Mouse (Mus musculus) midbrain, embryonic 11.5 days (tissue): ENCODE results near the gene Arhgap17. TPM values are rescaled to one million over a fixed set of nuclear protein-coding genes. Genes with fewer than 3 reads are reported as not detected.

Experiments
- ATAC-seq: fragments of 200-750 bp; cut with Nextera tagmentation; 2 replicates; pipeline ENCODE4 v1.8.0; 2017; ENCODE audit warnings: moderate TSS enrichment, moderate library complexity; ENCODE audit not compliant: low FRiP score
- DNase-seq: peaks from one replicate; pipeline ENCODE4 v3.0.0; 2015; ENCODE audit warnings: low spot score; ENCODE audit errors: missing footprints
- H3K27ac ChIP-seq: fragments of 300-500 bp; sonication (generic); 2 replicates; pipeline ENCODE4 v1.5.1; 2014; ENCODE audit warnings: low read depth, low read length
- H3K27me3 ChIP-seq: fragments of 300-500 bp; sonication (generic); 2 replicates; pipeline ENCODE4 v1.6.1; 2014; ENCODE audit warnings: mild to moderate bottlenecking, low read length, moderate library complexity, mixed read lengths; ENCODE audit not compliant: control insufficient read depth, insufficient read depth
- H3K36me3 ChIP-seq: fragments of 300-500 bp; sonication (generic); 2 replicates; pipeline ENCODE4 v1.6.1; 2014; ENCODE audit warnings: mild to moderate bottlenecking, low read length, moderate library complexity, mixed read lengths; ENCODE audit not compliant: control insufficient read depth, insufficient read depth
- H3K4me1 ChIP-seq: fragments of 300-500 bp; sonication (generic); 2 replicates; pipeline ENCODE4 v1.6.1; 2014; ENCODE audit warnings: low read length; ENCODE audit not compliant: control insufficient read depth, insufficient read depth
- H3K4me2 ChIP-seq: fragments of 300-500 bp; sonication (generic); 2 replicates; pipeline ENCODE4 v1.6.1; 2014; ENCODE audit warnings: mild to moderate bottlenecking, moderate library complexity
- H3K4me3 ChIP-seq: fragments of 300-500 bp; sonication (generic); 2 replicates; pipeline ENCODE4 v1.5.1; 2014; ENCODE audit warnings: low read depth, low read length
- H3K9ac ChIP-seq: fragments of 300-500 bp; sonication (generic); 2 replicates; pipeline ENCODE4 v1.6.1; 2014; ENCODE audit warnings: low read length
- H3K9me3 ChIP-seq: fragments of 300-500 bp; sonication (generic); 2 replicates; pipeline ENCODE4 v1.6.1; 2016; ENCODE audit warnings: low read length; ENCODE audit not compliant: control insufficient read depth
- WGBS: fragments of 180-500 bp; shearing (Covaris S2); extraction: QIAGEN DNeasy Blood & Tissue Kit; methylation state at CpG from one replicate; pipeline ENCODE4 v1.1.7; 2014; 5-methylcytosine and 5-hydroxymethylcytosine counted together
- polyA plus RNA-seq: library from polyadenylated mRNA; unstranded; fragments of >200 nt; fragmentation: Nextera tagmentation; extraction: Ambion mirVana; gene quantifications from 2 replicates; pipeline ENCODE4 v1.2.1, GENCODE M21; 2014

Arhgap17 gene
- polyA plus RNA-seq, 1 experiment from 2014 or later: 26.2 TPM

GRCm38 (mm10) chr7:123365876-123366741 lies 3.6 kb downstream of the Arhgap17 start:
- 86% methylated on average over 7 of the region's 7 CpGs for WGBS
- Histone ChIP-seq H3K4me1 (peaks cover 19% of the 10 kb centered on the region), H3K4me2 (no peak overlapping the region), H3K9me3 (no peaks in the 10 kb centered on the region), H3K9ac (no peak overlapping the region), H3K27ac (no peak overlapping the region), H3K4me3 (no peak overlapping the region), H3K36me3 (no peaks in the 10 kb centered on the region), H3K27me3 (no peaks in the 10 kb centered on the region)
- ATAC-seq (no peak), DNase-seq (no peak)

GRCm38 (mm10) chr7:123363971-123364370 lies 5.7 kb downstream of the Arhgap17 start:
- no peaks in the 10 kb centered on the region for H3K36me3 ChIP-seq
- no peak overlapping the region for H3K4me2 ChIP-seq
- H3K9me3 ChIP-seq: no peaks in the 10 kb centered on the region
- ATAC-seq (no peak), DNase-seq (no peak)
- no peak overlapping the region for H3K4me3 ChIP-seq
- H3K9ac ChIP-seq: no peak overlapping the region
- no peaks in the 10 kb centered on the region for H3K27me3 ChIP-seq
- 95% methylated on average over 8 of the region's 8 CpGs for WGBS
- H3K27ac ChIP-seq: no peak overlapping the region
- H3K4me1 ChIP-seq: peaks cover 18% of the 10 kb centered on the region

- H3K27ac ChIP-seq: no peak overlapping the region
- H3K4me1 ChIP-seq: peaks cover 7% of the 10 kb centered on the region
- DNase-seq: no peak
- ATAC-seq: no peak
- no peak overlapping the region for H3K4me2 ChIP-seq
- no peaks in the 10 kb centered on the region for H3K36me3 ChIP-seq
- H3K9ac ChIP-seq: no peak overlapping the region
- H3K27me3 ChIP-seq: no peaks in the 10 kb centered on the region
- no peaks in the 10 kb centered on the region for H3K9me3 ChIP-seq
- H3K4me3 ChIP-seq: no peak overlapping the region
- WGBS: 92% methylated on average over 3 of the region's 3 CpGs
Observed at GRCm38 (mm10) chr7:123362806-123363205, 6.9 kb downstream of the Arhgap17 start.

GRCm38 (mm10) chr7:123361229-123361980 lies 8.3 kb downstream of the Arhgap17 start:
- Histone ChIP-seq H3K4me3 (no peak overlapping the region), H3K27me3 (no peaks in the 10 kb centered on the region), H3K4me1 (peaks cover 3% of the 10 kb centered on the region; the same call in 1 of the 2 replicates), H3K9me3 (no peaks in the 10 kb centered on the region), H3K27ac (no peak overlapping the region), H3K4me2 (no peak overlapping the region), H3K36me3 (no peaks in the 10 kb centered on the region), H3K9ac (no peak overlapping the region)
- 90% methylated on average over 7 of the region's 7 CpGs for WGBS
- DNase-seq: no peak
- no peak for ATAC-seq

- Histone ChIP-seq H3K4me1 (peaks cover 3% of the 10 kb centered on the region; the same call in 1 of the 2 replicates), H3K9me3 (no peaks in the 10 kb centered on the region), H3K36me3 (no peaks in the 10 kb centered on the region), H3K4me2 (no peak overlapping the region), H3K4me3 (no peak overlapping the region), H3K27me3 (no peaks in the 10 kb centered on the region), H3K27ac (no peak overlapping the region), H3K9ac (no peak overlapping the region)
- DNase-seq (no peak), ATAC-seq (no peak)
- 91% methylated on average over 5 of the region's 5 CpGs for WGBS
Observed at GRCm38 (mm10) chr7:123360185-123360584, 9.5 kb downstream of the Arhgap17 start.

- peak; percentile 52; the same call in 1 of the 2 replicates for ATAC-seq
- Histone ChIP-seq H3K9ac (no peak overlapping the region), H3K36me3 (no peaks in the 10 kb centered on the region), H3K4me2 (no peak overlapping the region), H3K9me3 (no peaks in the 10 kb centered on the region), H3K4me3 (no peak overlapping the region), H3K27ac (no peak overlapping the region), H3K4me1 (peaks cover 3% of the 10 kb centered on the region; the same call in 1 of the 2 replicates), H3K27me3 (no peaks in the 10 kb centered on the region)
- WGBS: 50% methylated on average over 7 of the region's 7 CpGs
- DNase-seq: no peak
Observed at GRCm38 (mm10) chr7:123359101-123359500, 10.6 kb downstream of the Arhgap17 start.

GRCm38 (mm10) chr7:123356158-123356557 lies 13.6 kb downstream of the Arhgap17 start:
- H3K4me1 ChIP-seq: peaks cover 3% of the 10 kb centered on the region; the same call in 1 of the 2 replicates
- 89% methylated on average over 3 of the region's 3 CpGs for whole genome bisulfite sequencing
- no peaks in the 10 kb centered on the region for H3K36me3 ChIP-seq
- H3K27ac ChIP-seq: no peak overlapping the region
- no peak overlapping the region for H3K4me2 ChIP-seq
- no peak for ATAC-seq
- H3K9me3 ChIP-seq: no peaks in the 10 kb centered on the region
- H3K27me3 ChIP-seq: no peaks in the 10 kb centered on the region
- DNase-seq: no peak
- H3K4me3 ChIP-seq: no peak overlapping the region
- H3K9ac ChIP-seq: no peak overlapping the region

- H3K36me3 ChIP-seq: no peaks in the 10 kb centered on the region
- no peak overlapping the region for H3K4me3 ChIP-seq
- H3K27ac ChIP-seq: no peak overlapping the region
- WGBS: 91% methylated on average over 2 of the region's 2 CpGs
- no peak for DNase-seq
- no peak overlapping the region for H3K9ac ChIP-seq
- peaks cover 3% of the 10 kb centered on the region; the same call in 1 of the 2 replicates for H3K4me1 ChIP-seq
- no peak for ATAC-seq
- H3K9me3 ChIP-seq: no peaks in the 10 kb centered on the region
- H3K4me2 ChIP-seq: no peak overlapping the region
- H3K27me3 ChIP-seq: no peaks in the 10 kb centered on the region
Observed at GRCm38 (mm10) chr7:123354851-123355250, 14.9 kb downstream of the Arhgap17 start.

GRCm38 (mm10) chr7:123354392-123354791 lies 15.3 kb downstream of the Arhgap17 start:
- Histone ChIP-seq H3K9ac (no peak overlapping the region), H3K27ac (no peak overlapping the region), H3K4me3 (no peak overlapping the region), H3K4me1 (peaks cover 3% of the 10 kb centered on the region; the same call in 1 of the 2 replicates), H3K27me3 (no peaks in the 10 kb centered on the region), H3K4me2 (no peak overlapping the region), H3K36me3 (no peaks in the 10 kb centered on the region), H3K9me3 (no peaks in the 10 kb centered on the region)
- DNase-seq (no peak), ATAC-seq (no peak)
- 91% methylated on average over 5 of the region's 5 CpGs for WGBS
